Mouse (Mus musculus) limb, embryonic 10.5 days (tissue): Measurements from ENCODE around the gene Zbtb46. TPM values are rescaled to one million over a fixed set of nuclear protein-coding genes. Genes with fewer than 3 reads are reported as not detected.

Experiments
- DNase-seq: peaks from one replicate; pipeline ENCODE4 v3.0.0-alpha.2; 2017; ENCODE audit warnings: low spot score
- H3K27ac ChIP-seq: fragments of 300-500 bp; sonication (generic); 2 replicates; pipeline ENCODE4 v1.5.1; 2016; ENCODE audit warnings: mild to moderate bottlenecking
- H3K27me3 ChIP-seq: fragments of 300-500 bp; sonication (generic); 2 replicates; pipeline ENCODE4 v1.6.1; 2016; ENCODE audit warnings: low read depth, mild to moderate bottlenecking; ENCODE audit not compliant: poor library complexity, severe bottlenecking
- H3K36me3 ChIP-seq: fragments of 300-500 bp; sonication (generic); 2 replicates; pipeline ENCODE4 v1.6.1; 2016; ENCODE audit warnings: mild to moderate bottlenecking, moderate library complexity
- H3K4me1 ChIP-seq: fragments of 300-500 bp; sonication (generic); 2 replicates; pipeline ENCODE4 v1.6.1; 2016
- H3K4me3 ChIP-seq: fragments of 300-500 bp; sonication (generic); 2 replicates; pipeline ENCODE4 v1.5.1; 2016; ENCODE audit warnings: mild to moderate bottlenecking, moderate library complexity
- H3K9me3 ChIP-seq: fragments of 300-500 bp; sonication (generic); replicated peaks from 2 replicates; pipeline ENCODE4 v1.6.1; 2016; ENCODE audit warnings: mild to moderate bottlenecking
- WGBS: fragments of 180-500 bp; shearing (Covaris S2); methylation state at CpG from one replicate; pipeline ENCODE4 v1.1.7; 2016; 5-methylcytosine and 5-hydroxymethylcytosine counted together
- polyA plus RNA-seq: library from polyadenylated mRNA; unstranded; fragments of >200 nt; fragmentation: Nextera tagmentation; extraction: Ambion mirVana; gene quantifications from 2 replicates; pipeline ENCODE4 v1.2.1, GENCODE M21; 2016

Gene Zbtb46
- polyA plus RNA-seq, 1 experiment from 2014 or later: 17.5 TPM

- peak; percentile 76 for DNase-seq
- H3K27me3 ChIP-seq: peaks cover 22% of the 10 kb centered on the region; the same call in 1 of the 2 replicates
- H3K27ac ChIP-seq: peak overlapping the region; percentile 90
- peaks cover 33% of the 10 kb centered on the region for H3K4me1 ChIP-seq
- no peaks in the 10 kb centered on the region for H3K36me3 ChIP-seq
- peak overlapping the region; percentile 98 for H3K4me3 ChIP-seq
- no peaks in the 10 kb centered on the region for H3K9me3 ChIP-seq
- under 1% methylated on average over 71 of the region's 71 CpGs for WGBS
These were observed 721 bp upstream of the Zbtb46 start for GRCm38 (mm10) chr2:181459673-181460621.

- peak; percentile 74 for DNase-seq
- Histone ChIP-seq H3K27ac (peak overlapping the region; percentile 90), H3K4me1 (peaks cover 33% of the 10 kb centered on the region), H3K36me3 (no peaks in the 10 kb centered on the region), H3K27me3 (peaks cover 22% of the 10 kb centered on the region; the same call in 1 of the 2 replicates), H3K9me3 (no peaks in the 10 kb centered on the region), H3K4me3 (peak overlapping the region; percentile 98)
- WGBS: 1% methylated on average over 72 of the region's 72 CpGs
These were observed 644 bp downstream of the Zbtb46 start for GRCm38 (mm10) chr2:181458411-181459152.

GRCm38 (mm10) chr2:181457831-181458230 is 1.4 kb downstream of the Zbtb46 start:
- 5% methylated on average over 15 of the region's 15 CpGs for WGBS
- peak; percentile 34 for DNase-seq
- no peak overlapping the region for H3K27ac ChIP-seq
- H3K4me3 ChIP-seq: peak overlapping the region; percentile 98
- peaks cover 28% of the 10 kb centered on the region for H3K4me1 ChIP-seq
- no peaks in the 10 kb centered on the region for H3K36me3 ChIP-seq
- peaks cover 18% of the 10 kb centered on the region; the same call in 1 of the 2 replicates for H3K27me3 ChIP-seq
- H3K9me3 ChIP-seq: no peaks in the 10 kb centered on the region

- Histone ChIP-seq H3K4me1 (peaks cover 25% of the 10 kb centered on the region), H3K4me3 (no peak overlapping the region), H3K27ac (no peak overlapping the region), H3K36me3 (no peaks in the 10 kb centered on the region), H3K9me3 (no peaks in the 10 kb centered on the region), H3K27me3 (peaks cover 12% of the 10 kb centered on the region; the same call in 1 of the 2 replicates)
- WGBS: 78% methylated on average over 2 of the region's 2 CpGs
- no peak for DNase-seq
These were observed 3.3 kb downstream of the Zbtb46 start for GRCm38 (mm10) chr2:181455899-181456298.

- H3K9me3 ChIP-seq: no peaks in the 10 kb centered on the region
- no peaks in the 10 kb centered on the region for H3K36me3 ChIP-seq
- peaks cover 6% of the 10 kb centered on the region; the same call in 1 of the 2 replicates for H3K27me3 ChIP-seq
- peaks cover 6% of the 10 kb centered on the region for H3K4me1 ChIP-seq
- 31% methylated on average over 1 of the region's 1 CpGs for WGBS
- no peak overlapping the region for H3K4me3 ChIP-seq
- no peak overlapping the region for H3K27ac ChIP-seq
- no peak for DNase-seq
These were observed 6.0 kb downstream of the Zbtb46 start for GRCm38 (mm10) chr2:181453274-181453673.

- H3K4me1 ChIP-seq: no peaks in the 10 kb centered on the region
- H3K27ac ChIP-seq: no peak overlapping the region
- H3K36me3 ChIP-seq: no peaks in the 10 kb centered on the region
- H3K9me3 ChIP-seq: no peaks in the 10 kb centered on the region
- no peak overlapping the region for H3K4me3 ChIP-seq
- WGBS: 84% methylated on average over 4 of the region's 4 CpGs
- H3K27me3 ChIP-seq: peaks cover 3% of the 10 kb centered on the region; the same call in 1 of the 2 replicates
- no peak for DNase-seq
These were observed 7.0 kb downstream of the Zbtb46 start for GRCm38 (mm10) chr2:181452181-181452580.

GRCm38 (mm10) chr2:181443016-181443415 is 16.2 kb downstream of the Zbtb46 start:
- Histone ChIP-seq H3K9me3 (no peaks in the 10 kb centered on the region), H3K27ac (no peak overlapping the region), H3K36me3 (no peaks in the 10 kb centered on the region), H3K4me1 (0 out of 2 replicates have a peak, but pooled peaks cover 3% of the 10 kb centered on the region), H3K27me3 (no peaks in the 10 kb centered on the region), H3K4me3 (no peak overlapping the region)
- WGBS: 91% methylated on average over 2 of the region's 2 CpGs
- no peak for DNase-seq

GRCm38 (mm10) chr2:181438176-181438575 is 21.1 kb downstream of the Zbtb46 start:
- Histone ChIP-seq H3K27me3 (no peaks in the 10 kb centered on the region), H3K9me3 (no peaks in the 10 kb centered on the region), H3K4me3 (no peak overlapping the region), H3K27ac (no peak overlapping the region), H3K4me1 (0 out of 2 replicates have a peak, but pooled peaks cover 3% of the 10 kb centered on the region), H3K36me3 (no peaks in the 10 kb centered on the region)
- DNase-seq: no peak
- WGBS: 75% methylated on average over 4 of the region's 4 CpGs

GRCm38 (mm10) chr2:181436246-181436645 is 23.0 kb downstream of the Zbtb46 start:
- no peaks in the 10 kb centered on the region for H3K27me3 ChIP-seq
- no peak for DNase-seq
- H3K9me3 ChIP-seq: no peaks in the 10 kb centered on the region
- H3K27ac ChIP-seq: no peak overlapping the region
- H3K36me3 ChIP-seq: no peaks in the 10 kb centered on the region
- 0 out of 2 replicates have a peak, but pooled peaks cover 3% of the 10 kb centered on the region for H3K4me1 ChIP-seq
- 85% methylated on average over 2 of the region's 2 CpGs for WGBS
- H3K4me3 ChIP-seq: no peak overlapping the region

GRCm38 (mm10) chr2:181423834-181424233 is 35.4 kb downstream of the Zbtb46 start:
- no peak overlapping the region for H3K4me3 ChIP-seq
- no peak overlapping the region for H3K27ac ChIP-seq
- H3K4me1 ChIP-seq: no peaks in the 10 kb centered on the region
- 94% methylated on average over 9 of the region's 9 CpGs for WGBS
- no peaks in the 10 kb centered on the region for H3K27me3 ChIP-seq
- no peaks in the 10 kb centered on the region for H3K9me3 ChIP-seq
- peaks cover 29% of the 10 kb centered on the region for H3K36me3 ChIP-seq
- no peak for DNase-seq

GRCm38 (mm10) chr2:181420903-181421638 is 38.2 kb downstream of the Zbtb46 start:
- H3K4me1 ChIP-seq: no peaks in the 10 kb centered on the region

GRCm38 (mm10) chr2:181420426-181420825 is 38.8 kb downstream of the Zbtb46 start:
- WGBS: 79% methylated on average over 4 of the region's 4 CpGs
- no peak overlapping the region for H3K27ac ChIP-seq
- no peaks in the 10 kb centered on the region for H3K9me3 ChIP-seq
- H3K27me3 ChIP-seq: no peaks in the 10 kb centered on the region
- H3K36me3 ChIP-seq: peaks cover 27% of the 10 kb centered on the region
- no peaks in the 10 kb centered on the region for H3K4me1 ChIP-seq
- no peak overlapping the region for H3K4me3 ChIP-seq
- no peak for DNase-seq

More at GRCm38 (mm10) chr2:181420903-181421638, 38.2 kb downstream of the Zbtb46 start:
- no peaks in the 10 kb centered on the region for H3K9me3 ChIP-seq
- H3K4me3 ChIP-seq: no peak overlapping the region
- 80% methylated on average over 4 of the region's 4 CpGs for WGBS
- peaks cover 27% of the 10 kb centered on the region for H3K36me3 ChIP-seq
- H3K27me3 ChIP-seq: no peaks in the 10 kb centered on the region
- DNase-seq: no peak
- H3K27ac ChIP-seq: no peak overlapping the region
